Mouse (Mus musculus) CH12.LX (cell line): ENCODE measurements at regions not wholly inside any gene's neighbourhood (a gene's known extent, or its start where the extent isn't known, plus 50 kb on each side); places are given as distances from the start of the nearest gene placed in this dataset.

Experiments
- BHLHE40 ChIP-seq: IDR thresholded peaks from 2 replicates; pipeline ENCODE4 v1.6.1; 2011; ENCODE audit warnings: mild to moderate bottlenecking, low read depth, low read length, improper control_type of control experiment
- CTCF ChIP-seq, 2 experiments: IDR thresholded peaks in 1 of 2; conservative IDR thresholded peaks in 1 of 2; 2 replicates each; pipeline ENCODE4 v1.5.1; 2011 to 2012; ENCODE audit warnings: low read depth in 2 of 2, low read length in 2 of 2, improper control_type of control experiment in 1 of 2, inconsistent platforms in 1 of 2, mild to moderate bottlenecking in 1 of 2, moderate library complexity in 1 of 2
- ELF1 ChIP-seq: IDR thresholded peaks from 2 replicates; pipeline ENCODE4 v1.6.1; 2014; ENCODE audit warnings: low read depth, mild to moderate bottlenecking, inconsistent platforms, low read length, improper control_type of control experiment
- EP300 ChIP-seq: IDR thresholded peaks from 2 replicates; pipeline ENCODE4 v1.6.1; 2011; ENCODE audit warnings: low read length, improper control_type of control experiment
- MAZ ChIP-seq: IDR thresholded peaks from 2 replicates; pipeline ENCODE4 v1.6.1; 2012; ENCODE audit warnings: low read depth, mild to moderate bottlenecking, inconsistent platforms, low read length, improper control_type of control experiment, moderate library complexity
- MYC ChIP-seq: IDR thresholded peaks from 2 replicates; pipeline ENCODE4 v1.6.1; 2011; ENCODE audit warnings: low read depth, mild to moderate bottlenecking, improper control_type of control experiment, low read length
- NELFE ChIP-seq: IDR thresholded peaks from 2 replicates; pipeline ENCODE4 v1.6.1; 2011; ENCODE audit warnings: low read depth, low read length, improper control_type of control experiment
- POLR2A ChIP-seq: IDR thresholded peaks from 2 replicates; pipeline ENCODE4 v1.6.1; 2011; ENCODE audit warnings: low read depth, mild to moderate bottlenecking, improper control_type of control experiment, low read length
- USF1 ChIP-seq: IDR thresholded peaks from 2 replicates; pipeline ENCODE4 v1.6.1; 2014; ENCODE audit warnings: low read depth, mild to moderate bottlenecking, inconsistent platforms, low read length, improper control_type of control experiment

- no peak for TF ChIP-seq MYC
- TF ChIP-seq MAZ: no peak
- TF ChIP-seq NELFE: no peak
- no peak for TF ChIP-seq EP300
- no peak for TF ChIP-seq ELF1
- no peak for TF ChIP-seq USF1
- no peak for TF ChIP-seq BHLHE40
- TF ChIP-seq POLR2A: no peak
- no peak for TF ChIP-seq CTCF (conservative IDR thresholded peaks at IDR 0.05 in 1 of 2, IDR thresholded peaks at IDR 0.05 in 1 of 2; ENCODE audit: low read depth in 2 of 2, low read length in 2 of 2)
Measured at GRCm38 (mm10) chr12:27670650-27671084, 328.3 kb upstream of the Sox11 start.
